Comparison of ENCODE assay signal across 9 mouse cellular contexts in genomic region chr3:149349731-149350130, GRCm38 (mm10).
"Had no signal": no experiment of that assay in that cellular context is flagged by ENCODE, and none has a peak within 500 bp of the region (broad histone marks: within the 10 kb centered on the region; RNA-seq: fewer than 3 reads in every experiment).

No protein-coding gene starts in this region.

- H3K36me3 ChIP-seq: limb, embryonic 15.5 days; liver, embryonic 12.5 days; neural tube, embryonic 12.5 days had no signal

- H3K27me3 ChIP-seq: limb, embryonic 15.5 days; liver, embryonic 12.5 days; neural tube, embryonic 12.5 days had no signal

- H3K9ac ChIP-seq: limb, embryonic 15.5 days; liver, embryonic 12.5 days; lung, embryonic 14.5 days; neural tube, embryonic 12.5 days had no signal

- DNase-seq: layer of hippocampus, postnatal 36 days; right cerebral cortex, postnatal 25 days had no signal

- H3K27ac ChIP-seq: kidney, postnatal 0 days; limb, embryonic 15.5 days; liver, embryonic 12.5 days; neural tube, embryonic 12.5 days; stomach, postnatal 0 days had no signal

- H3K9me3 ChIP-seq: limb, embryonic 15.5 days; liver, embryonic 12.5 days; neural tube, embryonic 12.5 days had no signal

- H3K4me3 ChIP-seq: limb, embryonic 15.5 days; liver, embryonic 12.5 days; myocyte; neural tube, embryonic 12.5 days had no signal

- H3K4me1 ChIP-seq: liver, embryonic 12.5 days; neural tube, embryonic 12.5 days had no signal

- H3K4me2 ChIP-seq: limb, embryonic 15.5 days; liver, embryonic 12.5 days; lung, embryonic 14.5 days; neural tube, embryonic 12.5 days had no signal
